Mouse (Mus musculus) cerebellum, postnatal 14 days (tissue): Measurements from ENCODE around the gene Banp.

ENCODE experiments used
- DNase-seq, 2 experiments: peaks; one replicate each; pipeline ENCODE4 v3.0.0; 2021; ENCODE audit warnings: mixed read lengths in 2 of 2

Gene Banp

DNA sequence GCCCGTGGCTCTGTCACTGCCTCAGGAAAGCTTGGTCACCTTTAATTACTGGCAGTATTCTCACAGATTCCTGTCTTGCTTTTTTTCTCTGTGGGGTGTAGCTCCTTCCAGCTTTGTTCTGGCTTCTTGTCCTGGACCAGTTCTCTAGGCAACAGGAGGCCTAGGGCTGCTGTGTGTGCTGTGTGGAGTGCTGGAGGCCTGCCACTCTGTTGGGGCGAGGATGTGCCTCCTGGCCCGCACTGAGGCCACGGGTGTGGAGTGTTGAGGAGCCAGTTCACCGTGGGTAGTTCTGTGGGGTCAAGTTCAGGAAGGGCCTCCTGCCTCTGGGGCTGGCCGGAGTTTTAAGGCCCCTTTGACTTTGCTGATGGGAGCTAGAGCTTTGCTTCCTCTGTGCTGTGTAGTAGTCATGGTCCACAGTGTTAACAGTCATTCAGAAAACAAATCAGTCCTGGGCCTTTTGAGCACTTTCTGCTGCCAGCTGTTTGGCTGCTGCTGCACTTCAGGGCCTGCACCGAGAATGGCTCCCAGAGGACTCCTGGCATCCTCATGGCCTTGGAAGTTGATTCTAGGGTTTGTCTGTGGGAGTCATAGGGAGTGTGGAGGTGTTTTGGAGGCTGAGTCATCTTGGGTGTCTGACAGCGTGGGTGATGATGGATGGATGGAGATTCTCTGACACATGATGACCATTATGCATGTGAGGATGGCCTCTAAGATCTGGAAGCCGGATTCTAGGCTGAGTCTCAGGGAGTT, 41.1 kb downstream of the Banp start:
- no peak for DNase-seq

- no peak for DNase-seq
Measured at GRCm38 (mm10) chr8:121991611-121992010, 42.1 kb downstream of the Banp start.

- no peak for DNase-seq
Measured at GRCm38 (mm10) chr8:121992911-121993310, 43.4 kb downstream of the Banp start.

GRCm38 (mm10) chr8:121995112-121995511, 45.6 kb downstream of the Banp start:
- no peak for DNase-seq

- DNase-seq = no peak
Measured at GRCm38 (mm10) chr8:121995895-121996294, 46.3 kb downstream of the Banp start.

DNA sequence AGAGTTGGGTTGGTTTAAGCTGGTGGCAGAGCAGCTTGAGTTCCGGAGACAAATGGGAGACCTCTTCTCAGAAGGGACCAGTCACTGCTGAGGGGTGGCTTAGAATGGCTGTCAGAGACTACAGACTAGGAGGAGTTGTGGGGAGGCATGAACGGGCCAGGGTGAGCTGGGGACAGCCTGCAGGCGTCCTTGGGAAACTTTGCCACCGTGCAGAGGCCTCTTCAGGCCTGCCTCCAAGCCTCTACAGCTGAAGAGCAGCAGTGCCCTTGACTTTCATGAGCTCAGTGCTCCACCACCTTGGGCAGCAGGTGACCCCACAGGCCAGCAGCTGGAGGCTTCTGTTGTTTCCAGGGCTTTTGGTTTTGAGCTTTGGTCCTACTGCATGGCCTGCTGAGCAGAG, 49.1 kb downstream of the Banp start:
- no peak for DNase-seq

DNA sequence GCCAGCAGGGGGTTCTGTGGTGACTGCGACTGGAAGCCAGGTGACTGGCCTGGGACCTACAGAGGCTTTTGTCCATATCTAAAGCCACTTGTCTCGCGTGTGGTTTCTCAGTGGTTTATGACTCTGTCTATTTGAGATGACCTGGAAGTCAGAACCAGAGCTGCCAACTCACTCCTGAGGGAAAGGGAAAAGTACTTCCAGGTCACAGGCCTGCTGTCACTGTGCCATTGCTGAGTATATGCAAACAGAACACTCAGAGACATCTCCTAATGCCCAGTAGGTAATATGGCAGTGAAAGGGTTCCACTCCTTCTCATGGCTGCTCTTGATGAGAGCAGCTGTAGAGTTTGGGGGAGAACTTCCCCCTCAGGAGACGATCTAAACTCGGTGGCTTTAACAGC, 49.7 kb downstream of the Banp start:
- DNase-seq = no peak

GRCm38 (mm10) chr8:122001339-122002115, 52.0 kb downstream of the Banp start:
- DNase-seq = no peak

DNA sequence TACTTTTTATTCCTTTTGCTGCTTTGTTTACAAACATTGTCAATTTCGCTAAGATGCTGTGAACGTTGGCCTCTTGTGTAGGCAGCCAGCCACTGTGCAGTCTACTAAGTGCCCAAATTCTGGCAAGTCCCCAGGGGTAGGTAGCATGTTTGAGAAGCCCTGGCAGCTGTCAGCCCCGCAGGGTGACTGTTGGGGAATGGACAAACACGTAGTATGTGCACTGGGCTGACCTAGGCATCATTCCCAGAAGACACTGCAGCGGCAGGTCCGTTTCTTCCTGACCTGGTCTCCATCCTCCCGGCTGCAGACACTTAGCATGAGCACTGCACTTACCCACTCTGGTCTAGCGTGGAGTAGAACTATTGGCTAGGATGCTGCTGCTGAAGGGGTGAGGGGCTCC, 54.1 kb downstream of the Banp start:
- DNase-seq = peak; percentile 64 to 77

DNA sequence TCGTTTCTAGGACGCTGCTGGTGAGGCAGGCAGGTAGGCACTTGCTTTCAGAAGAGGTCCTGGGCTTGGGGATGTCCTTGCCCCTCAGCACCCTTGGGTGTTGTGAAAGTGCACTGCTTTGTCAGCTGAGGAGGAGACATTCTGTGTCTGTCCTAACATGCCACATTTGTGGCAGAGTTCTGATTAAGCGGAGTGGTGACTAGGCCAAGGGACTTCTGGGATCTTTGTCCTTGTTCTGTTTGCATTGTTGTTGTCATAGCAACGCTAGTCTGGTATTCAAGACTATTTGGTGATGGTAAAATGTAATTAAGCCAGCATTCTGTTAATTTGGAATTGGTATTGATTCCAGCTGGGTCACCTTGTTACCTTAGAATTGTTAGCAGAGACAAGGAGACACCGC, 54.6 kb downstream of the Banp start:
- DNase-seq = no peak

DNA sequence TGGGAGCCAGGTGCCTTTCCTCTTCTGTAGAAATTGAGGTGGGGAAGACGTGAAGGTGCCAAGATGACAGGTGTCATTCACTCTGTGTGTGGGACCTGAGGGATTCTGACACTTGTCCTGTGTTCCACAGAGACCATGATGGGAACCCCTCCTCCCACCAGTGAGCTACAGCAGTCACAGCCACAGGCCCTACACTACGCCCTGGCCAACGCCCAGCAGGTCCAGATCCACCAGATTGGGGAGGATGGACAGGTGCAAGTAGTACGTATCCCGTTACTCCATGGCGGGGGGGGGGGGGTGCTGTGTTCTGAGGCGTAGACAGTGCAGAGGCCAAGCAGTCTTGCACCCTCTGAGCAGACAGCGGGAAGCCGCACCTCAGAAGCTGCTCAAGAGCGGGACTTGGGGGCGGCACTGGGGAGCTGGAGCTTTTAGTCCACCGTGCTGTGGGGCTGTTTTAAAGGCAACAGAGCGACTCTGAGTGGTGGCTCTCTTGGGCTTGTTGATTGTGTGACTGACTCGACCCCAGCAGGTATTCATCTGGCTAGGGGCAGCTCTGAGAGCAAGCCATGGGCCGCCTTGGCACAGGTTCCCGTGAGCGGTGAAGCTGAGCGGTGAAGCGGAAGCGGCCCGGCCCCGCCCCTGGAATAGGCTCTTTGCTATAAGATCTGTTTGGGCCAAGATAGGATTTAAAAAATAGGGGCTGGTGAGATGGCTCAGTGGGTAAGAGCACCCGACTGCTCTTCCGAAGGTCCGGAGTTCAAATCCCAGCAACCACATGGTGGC, 56.1 kb downstream of the Banp start:
- peak; percentile 70 to 72 for DNase-seq

GRCm38 (mm10) chr8:122006688-122007484, 57.3 kb downstream of the Banp start:
- no peak for DNase-seq

- no peak for DNase-seq
Measured at GRCm38 (mm10) chr8:122008395-122008794, 58.8 kb downstream of the Banp start.

DNA sequence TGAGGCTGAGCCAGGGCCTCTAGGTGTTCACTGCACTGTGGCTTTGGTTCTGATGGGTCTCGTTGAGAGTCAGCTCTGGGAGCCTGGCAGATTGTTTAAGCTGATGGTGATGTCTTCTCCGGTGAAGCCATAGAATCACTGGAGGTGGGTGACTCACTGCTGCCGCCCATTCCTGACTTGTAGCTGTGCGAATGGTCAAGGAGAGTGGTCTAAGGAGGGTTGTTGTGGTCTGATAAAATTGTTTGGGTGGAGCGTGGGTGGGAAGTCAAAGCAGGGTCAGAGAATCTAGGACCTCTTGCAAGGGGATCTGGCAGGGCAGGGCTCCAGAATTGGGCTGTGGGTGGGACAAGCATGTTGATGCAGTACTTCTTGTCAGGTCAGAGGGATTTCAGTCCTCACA, 61.1 kb downstream of the Banp start:
- DNase-seq = no peak

- no peak for DNase-seq
Measured at GRCm38 (mm10) chr8:122011066-122011588, 61.6 kb downstream of the Banp start.

- DNase-seq = no peak
Measured at GRCm38 (mm10) chr8:122014606-122015005, 65.1 kb downstream of the Banp start.

DNA sequence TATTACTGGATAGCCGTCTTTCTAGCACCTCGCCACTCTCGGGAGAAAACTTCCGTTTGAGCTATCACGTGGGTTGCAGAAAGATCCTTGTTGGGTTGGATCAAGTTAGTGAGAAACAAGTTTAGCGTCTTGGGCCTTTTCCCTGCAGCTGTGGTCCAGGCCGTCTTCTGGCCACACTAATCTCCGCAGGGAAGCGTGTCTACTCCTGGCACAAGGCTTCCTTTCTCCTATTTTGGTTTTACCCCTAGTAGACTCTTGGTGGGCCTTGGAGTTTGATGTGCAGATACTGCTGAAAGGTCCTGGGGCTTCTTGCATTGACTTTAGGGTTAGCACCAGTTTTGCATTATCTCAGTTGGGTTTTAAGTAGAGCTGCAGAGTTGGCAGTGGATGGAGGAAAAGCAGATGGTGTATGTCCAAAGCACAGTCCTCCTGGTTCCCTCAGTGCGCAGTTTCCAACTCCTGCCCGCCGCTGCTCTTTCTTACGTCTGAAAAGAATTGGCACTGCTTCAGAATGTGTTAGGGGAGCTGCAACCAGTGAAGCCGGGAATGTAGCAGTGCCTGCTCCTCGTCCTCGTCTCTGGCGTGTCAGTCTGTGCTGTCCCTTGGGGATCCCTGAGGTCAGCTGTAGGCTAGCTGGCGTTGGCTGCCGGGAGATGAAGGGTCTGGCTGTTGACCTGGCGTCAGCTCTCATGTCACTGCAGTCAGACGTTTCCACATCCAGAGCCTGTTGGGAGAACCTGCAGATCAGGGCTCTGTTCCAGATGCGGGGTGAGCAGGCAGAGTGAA, 68.7 kb downstream of the Banp start:
- no peak for DNase-seq

GRCm38 (mm10) chr8:122019162-122019561, 69.6 kb downstream of the Banp start:
- no peak for DNase-seq

DNA sequence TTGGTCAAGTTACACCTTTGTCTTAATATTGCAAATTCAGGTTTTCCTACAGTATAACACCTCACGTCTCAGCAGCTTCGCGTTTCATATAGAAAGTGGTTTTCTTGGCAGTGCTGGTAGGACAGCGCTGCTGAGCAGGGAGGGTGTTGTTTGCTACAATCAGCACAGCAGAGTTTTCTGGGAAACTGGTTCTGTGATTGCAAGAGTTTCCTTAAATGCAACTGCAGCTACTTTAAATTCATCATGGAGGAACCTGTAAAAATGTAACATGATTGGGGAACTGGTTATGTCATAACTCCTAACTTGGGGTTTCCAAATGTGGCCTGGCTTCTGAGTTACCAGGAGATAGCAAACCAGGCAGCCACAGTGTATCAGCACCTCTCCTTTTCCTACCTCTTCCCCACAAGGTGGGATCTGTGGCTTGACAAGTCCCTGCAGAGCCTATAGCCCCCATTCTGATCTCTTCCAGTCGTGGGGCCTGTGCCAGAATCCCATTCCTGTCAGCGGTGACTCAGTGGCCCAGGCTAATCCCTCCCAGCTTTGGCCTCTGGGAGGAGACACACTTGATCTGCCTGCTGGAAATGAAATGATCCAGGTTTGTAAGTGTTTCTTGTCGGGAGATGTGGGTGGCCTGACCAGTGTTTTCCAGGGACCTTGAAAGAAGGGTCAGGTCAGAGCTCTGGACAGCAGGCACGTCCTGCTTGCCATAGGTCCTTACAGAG, 70.7 kb downstream of the Banp start:
- DNase-seq = no peak

DNA sequence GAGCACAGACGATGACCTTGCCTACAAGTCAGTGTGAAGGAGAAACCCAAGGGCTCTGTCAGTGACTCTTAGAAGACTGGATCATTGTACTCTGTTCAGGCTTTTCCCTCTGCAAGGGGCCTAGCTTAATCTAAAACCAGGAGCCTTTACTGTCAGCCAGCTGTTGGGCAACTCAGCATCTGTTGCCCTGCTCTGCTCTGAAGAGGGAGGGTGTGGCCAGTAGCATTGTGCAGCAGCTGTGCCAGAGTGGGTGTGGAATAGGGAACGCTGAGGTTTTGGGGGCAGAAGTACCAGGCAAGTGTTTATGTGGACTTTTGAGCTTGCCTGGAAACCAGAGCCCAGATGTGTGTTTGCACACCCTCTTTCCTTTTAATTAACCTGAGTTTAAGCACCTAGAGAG, 72.2 kb downstream of the Banp start:
- no peak for DNase-seq

- no peak for DNase-seq
Measured at GRCm38 (mm10) chr8:122022274-122022673, 72.7 kb downstream of the Banp start.
